Mouse (Mus musculus) neural tube, postnatal 0 days (tissue): Measurements from ENCODE around the gene Nicn1. TPM values are rescaled to one million over a fixed set of nuclear protein-coding genes. Genes with fewer than 3 reads are reported as not detected.

Source experiments
- polyA plus RNA-seq: library from polyadenylated mRNA; unstranded; fragments of >200 nt; fragmentation: Nextera tagmentation; extraction: Ambion mirVana; gene quantifications from 2 replicates; pipeline ENCODE4 v1.2.1, GENCODE M21; 2015

Nicn1 gene
- 112 and 121 TPM in 2 replicates for polyA plus RNA-seq

GRCm38 (mm10) chr9:108290016-108290750 is at the start of gene Nicn1:
Gene Nicn1 (plus strand): TSS chr9:108290429.

GRCm38 (mm10) chr9:108263690-108264190 is 26.5 kb upstream of the Nicn1 start, which contains the start of gene Dag1:
Gene Dag1 (minus strand): TSS chr9:108263958.

GRCm38 (mm10) chr9:108296453-108297355 is 6.5 kb downstream of the Nicn1 start, which contains the start of gene Amt:
Gene Amt (plus strand): TSS chr9:108296853.

GRCm38 (mm10) chr9:108305629-108306520 is 15.6 kb downstream of the Nicn1 start, which contains the start of the genes Rhoa and Tcta:
Gene Rhoa (plus strand): TSS chr9:108306129.
Gene Tcta (minus strand): TSS chr9:108306160.

DNA sequence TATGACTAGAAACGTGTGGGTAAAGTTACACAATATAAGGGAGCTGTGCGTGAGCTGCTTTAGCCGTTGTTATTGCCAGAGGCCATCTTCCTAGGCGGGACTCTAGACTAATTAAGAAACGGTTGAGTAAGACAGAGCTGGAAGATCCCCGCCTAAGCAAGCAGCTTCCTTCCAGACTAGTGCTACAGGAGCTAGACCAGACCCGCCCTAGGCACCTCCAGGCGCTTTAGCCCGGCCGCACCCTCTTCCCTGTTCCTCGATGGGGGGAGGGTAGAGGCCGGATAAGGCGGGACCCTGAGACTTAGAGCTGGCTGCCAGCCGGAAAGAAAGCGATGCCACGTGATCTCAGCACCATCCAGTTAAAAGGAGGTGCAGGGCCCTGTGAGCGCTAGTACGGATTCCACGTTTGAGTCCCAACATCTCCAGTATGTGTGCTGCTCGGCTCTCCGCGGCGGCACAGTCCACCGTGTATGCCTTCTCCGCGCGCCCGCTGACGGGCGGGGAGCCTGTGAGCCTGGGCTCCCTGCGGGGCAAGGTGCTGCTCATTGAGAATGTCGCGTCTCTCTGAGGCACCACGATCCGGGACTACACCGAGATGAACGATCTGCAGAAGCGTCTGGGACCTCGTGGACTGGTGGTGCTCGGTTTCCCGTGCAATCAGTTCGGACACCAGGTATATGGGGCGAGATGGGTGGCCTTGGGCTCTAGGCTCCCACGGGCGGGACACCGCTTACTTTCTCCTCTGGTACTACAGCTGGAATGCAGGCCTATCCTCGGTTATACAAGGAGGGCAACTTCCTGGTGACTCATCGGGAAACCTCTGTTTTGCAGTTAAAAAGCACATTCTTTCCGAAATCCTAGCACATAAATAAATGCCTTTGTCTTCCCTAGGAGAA is 48.9 kb downstream of the Nicn1 start, which contains the start of gene Gpx1:
Gpx1 (plus strand) TSS at position 18 of the 896 bp plus-strand sequence.

Other genes with a start within 250 kb of the Nicn1 start
- gene Gmppb, start 241.2 kb upstream of the Nicn1 start, polyA plus RNA-seq, result 21.2 and 23.7 TPM in 2 replicates
- gene Amigo3, start 237.3 kb upstream of the Nicn1 start, polyA plus RNA-seq, result 1.9 and 2.3 TPM in 2 replicates
- gene Mst1, start 210.0 kb upstream of the Nicn1 start, polyA plus RNA-seq, result 0.25 TPM in 1 of 2 replicates, not detected in the other
- 32.1 and 42.2 TPM in 2 replicates for gene Rnf123, start 207.1 kb upstream of the Nicn1 start, polyA plus RNA-seq
- gene Apeh, start 195.8 kb upstream of the Nicn1 start, polyA plus RNA-seq, result 43.7 and 50.4 TPM in 2 replicates
- 8.2 and 11.6 TPM in 2 replicates for gene Bsn, start 100.0 kb upstream of the Nicn1 start, polyA plus RNA-seq
- 74.1 and 75.7 TPM in 2 replicates for gene Dag1, start 26.5 kb upstream of the Nicn1 start, polyA plus RNA-seq
- 30.6 and 33.3 TPM in 2 replicates for gene Amt, start 6.4 kb downstream of the Nicn1 start, polyA plus RNA-seq
- gene Rhoa, start 15.7 kb downstream of the Nicn1 start, polyA plus RNA-seq, result 249 and 260 TPM in 2 replicates
- gene Tcta, start 15.7 kb downstream of the Nicn1 start, polyA plus RNA-seq, result 69.9 and 77.0 TPM in 2 replicates
- gene Gpx1, start 48.5 kb downstream of the Nicn1 start, polyA plus RNA-seq, result 433 and 522 TPM in 2 replicates
- gene Usp4, start 57.4 kb downstream of the Nicn1 start, polyA plus RNA-seq, result 72.1 and 82.6 TPM in 2 replicates
- gene 1700102P08Rik, start 102.4 kb downstream of the Nicn1 start, polyA plus RNA-seq, result 0.32 and 1.1 TPM in 2 replicates
- gene Ccdc36, start 138.1 kb downstream of the Nicn1 start, polyA plus RNA-seq, result 1.4 and 1.6 TPM in 2 replicates
- gene BC048562, start 146.1 kb downstream of the Nicn1 start, polyA plus RNA-seq, result not detected in 2 replicates
- gene Ccdc71, start 170.1 kb downstream of the Nicn1 start, polyA plus RNA-seq, result 47.1 and 52.8 TPM in 2 replicates
- 46.3 and 48.3 TPM in 2 replicates for gene Klhdc8b, start 171.2 kb downstream of the Nicn1 start, polyA plus RNA-seq
- gene Lamb2, start 189.3 kb downstream of the Nicn1 start, polyA plus RNA-seq, result 16.0 and 18.2 TPM in 2 replicates
- gene Usp19, start 200.2 kb downstream of the Nicn1 start, polyA plus RNA-seq, result 47.0 and 53.7 TPM in 2 replicates
- gene Qars, start 217.3 kb downstream of the Nicn1 start, polyA plus RNA-seq, result 52.8 and 54.8 TPM in 2 replicates
- 74.5 and 75.7 TPM in 2 replicates for gene Qrich1, start 226.4 kb downstream of the Nicn1 start, polyA plus RNA-seq